Mouse (Mus musculus) liver, embryonic 14.5 days (tissue): Measurements from ENCODE around the gene Asic5. TPM values are rescaled to one million over a fixed set of nuclear protein-coding genes. Genes with fewer than 3 reads are reported as not detected.

Experiments
- ATAC-seq: fragments of 200-750 bp; cut with Nextera tagmentation; 2 replicates; pipeline ENCODE4 v1.8.0; 2017; ENCODE audit warnings: moderate number of reproducible peaks, mild to moderate bottlenecking, moderate library complexity; ENCODE audit not compliant: insufficient read depth
- DNase-seq, 3 experiments: peaks; one replicate each; pipeline ENCODE4 v3.0.0-alpha.2; 2012 to 2013; ENCODE audit warnings: low read depth in 3 of 3, low spot score in 3 of 3
- H3K27ac ChIP-seq: fragments of 300-500 bp; sonication (generic); 2 replicates; pipeline ENCODE4 v1.5.1; 2014; ENCODE audit warnings: moderate library complexity, mild to moderate bottlenecking, control low read depth, inconsistent platforms
- H3K27me3 ChIP-seq: fragments of 300-500 bp; sonication (generic); 2 replicates; pipeline ENCODE4 v1.6.1; 2014; ENCODE audit warnings: mild to moderate bottlenecking, low read length, moderate library complexity; ENCODE audit not compliant: control insufficient read depth, insufficient read depth
- H3K36me3 ChIP-seq: fragments of 300-500 bp; sonication (generic); replicated peaks from 2 replicates; pipeline ENCODE4 v1.6.1; 2014; ENCODE audit warnings: low read depth; ENCODE audit not compliant: control insufficient read depth, insufficient read depth
- H3K4me1 ChIP-seq, 2 experiments: fragments of 200-500 bp in 1 of 2; fragments of 300-500 bp in 1 of 2; sonication (generic) in 1 of 2; replicated peaks; 2 replicates each; pipeline ENCODE4 v1.6.1; 2012 to 2014; ENCODE audit warnings: antibody characterized with exemption in 1 of 2, inconsistent platforms in 1 of 2, low read length in 1 of 2; ENCODE audit not compliant: control insufficient read depth in 2 of 2, insufficient read depth in 2 of 2
- H3K4me2 ChIP-seq: fragments of 300-500 bp; sonication (generic); 2 replicates; pipeline ENCODE4 v1.6.1; 2014; ENCODE audit warnings: low read depth, mild to moderate bottlenecking, control low read depth, moderate library complexity
- H3K4me3 ChIP-seq, 2 experiments: fragments of 200-500 bp in 1 of 2; fragments of 300-500 bp in 1 of 2; sonication (generic) in 1 of 2; 2 replicates each; pipeline ENCODE4 v1.5.1; 2012 to 2014; ENCODE audit warnings: low read depth in 2 of 2, low read length in 2 of 2, mild to moderate bottlenecking in 2 of 2, control low read depth in 1 of 2, inconsistent platforms in 1 of 2, moderate library complexity in 1 of 2; ENCODE audit not compliant: insufficient read depth in 1 of 2
- H3K9ac ChIP-seq: fragments of 300-500 bp; sonication (generic); replicated peaks from 2 replicates; pipeline ENCODE4 v1.6.1; 2014; ENCODE audit warnings: mild to moderate bottlenecking, control low read depth, moderate library complexity
- H3K9me3 ChIP-seq: fragments of 300-500 bp; sonication (generic); 2 replicates; pipeline ENCODE4 v1.6.1; 2016; ENCODE audit warnings: low read length, mixed read lengths; ENCODE audit not compliant: control insufficient read depth
- CTCF ChIP-seq: IDR thresholded peaks from 2 replicates; pipeline ENCODE4 v1.5.1; 2016; ENCODE audit warnings: antibody characterized with exemption, low read depth, control low read depth
- EP300 ChIP-seq: IDR thresholded peaks from 2 replicates; pipeline ENCODE4 v1.6.1; 2016; ENCODE audit warnings: antibody characterized with exemption, low read depth
- WGBS: fragments of 180-500 bp; shearing (Covaris S2); extraction: QIAGEN DNeasy Blood & Tissue Kit; methylation state at CpG from one replicate; pipeline ENCODE4 v1.1.7; 2014; ENCODE audit not compliant: insufficient replicate concordance; 5-methylcytosine and 5-hydroxymethylcytosine counted together
- polyA plus RNA-seq, 2 experiments: library from polyadenylated mRNA; depleted of rRNA in 1 of 2; stranded (reverse) in 1 of 2; unstranded in 1 of 2; fragments of >200 nt; fragmentation: Nextera tagmentation in 1 of 2; extraction: Ambion mirVana in 1 of 2; gene quantifications; 2 replicates each; pipeline versions ENCODE4 v1.2.1 to v1.2.3; 2012 to 2014

The Asic5 gene
- polyA plus RNA-seq, 2 experiments = not detected

- TF ChIP-seq EP300 (no peak), CTCF (no peak)
- ATAC-seq (no peak), DNase-seq (no peak)
Observed at GRCm38 (mm10) chr3:82036262-82037044, 54.4 kb downstream of the Asic5 start.

DNA sequence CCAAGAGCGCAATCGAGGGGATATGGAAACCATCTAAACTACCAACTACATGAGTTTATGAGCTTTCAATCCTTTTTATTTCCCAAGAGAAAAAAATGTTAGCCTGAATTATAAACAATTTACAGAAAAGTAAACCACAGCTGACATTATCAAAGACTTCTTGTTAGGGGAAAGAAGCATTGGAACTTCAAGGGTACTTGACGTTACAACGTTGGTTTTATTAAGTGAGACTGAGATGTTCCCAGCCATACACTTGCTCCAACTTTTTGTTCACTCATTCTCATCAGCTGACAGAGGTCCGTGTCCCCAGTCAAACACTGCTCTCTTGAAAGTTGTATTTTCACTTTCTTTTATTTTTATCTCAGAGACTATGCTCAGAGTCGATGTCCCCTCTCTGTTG, 61.6 kb downstream of the Asic5 start:
- Histone ChIP-seq H3K27me3 (no peaks in the 10 kb centered on the region), H3K4me2 (no peak overlapping the region), H3K9ac (no peak overlapping the region), H3K9me3 (no peaks in the 10 kb centered on the region), H3K36me3 (no peaks in the 10 kb centered on the region), H3K4me1 (no peaks in the 10 kb centered on the region), H3K27ac (no peak overlapping the region), H3K4me3 (no peak overlapping the region)
- TF ChIP-seq EP300 = no peak
- TF ChIP-seq CTCF = no peak
- DNase-seq (no peak), ATAC-seq (no peak)
- WGBS = 70% methylated on average over 6 of the region's 6 CpGs

More at GRCm38 (mm10) chr3:82036262-82037044, 54.4 kb downstream of the Asic5 start:
- WGBS = 65% methylated on average over 2 of the region's 2 CpGs
- no peaks in the 10 kb centered on the region for H3K36me3 ChIP-seq
- H3K9me3 ChIP-seq = no peaks in the 10 kb centered on the region
- H3K4me3 ChIP-seq = no peak overlapping the region
- H3K9ac ChIP-seq = no peak overlapping the region
- no peaks in the 10 kb centered on the region for H3K27me3 ChIP-seq
- H3K4me2 ChIP-seq = no peak overlapping the region
- H3K4me1 ChIP-seq = no peaks in the 10 kb centered on the region
- no peak overlapping the region for H3K27ac ChIP-seq

GRCm38 (mm10) chr3:82044902-82045301, 62.8 kb downstream of the Asic5 start:
- Histone ChIP-seq H3K4me2 (no peak overlapping the region), H3K4me1 (no peaks in the 10 kb centered on the region), H3K9me3 (no peaks in the 10 kb centered on the region), H3K4me3 (no peak overlapping the region), H3K36me3 (no peaks in the 10 kb centered on the region), H3K9ac (no peak overlapping the region), H3K27ac (no peak overlapping the region), H3K27me3 (no peaks in the 10 kb centered on the region)
- no peak for ATAC-seq
- no peak for TF ChIP-seq CTCF
- TF ChIP-seq EP300 = no peak
- 70% methylated on average over 5 of the region's 5 CpGs for WGBS
- DNase-seq = no peak

DNA sequence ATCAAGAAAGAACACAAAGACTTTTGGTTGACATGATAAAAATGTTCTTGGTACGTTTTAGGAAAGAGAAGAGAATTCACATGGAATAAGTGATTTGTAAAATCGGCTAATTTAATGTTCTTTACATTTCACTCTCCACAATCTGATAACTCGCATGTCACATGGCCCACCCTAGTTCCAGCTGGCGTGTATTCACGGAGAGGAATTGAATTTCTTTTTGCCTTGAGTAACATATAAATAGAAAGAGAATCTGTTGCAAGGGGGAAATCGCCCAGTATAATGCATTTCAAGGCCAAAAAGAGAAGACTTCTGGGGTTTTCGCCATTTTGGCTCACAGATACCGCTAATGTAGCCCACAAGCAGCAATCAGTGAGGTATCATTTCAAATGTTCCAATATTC, 64.0 kb downstream of the Asic5 start:
- Histone ChIP-seq H3K27ac (no peak overlapping the region), H3K9ac (no peak overlapping the region), H3K9me3 (no peaks in the 10 kb centered on the region), H3K4me1 (no peaks in the 10 kb centered on the region), H3K36me3 (no peaks in the 10 kb centered on the region), H3K27me3 (no peaks in the 10 kb centered on the region), H3K4me3 (no peak overlapping the region), H3K4me2 (no peak overlapping the region)
- no peak for DNase-seq
- no peak for ATAC-seq
- TF ChIP-seq EP300 (no peak), CTCF (no peak)
- 66% methylated on average over 8 of the region's 8 CpGs for WGBS

DNA sequence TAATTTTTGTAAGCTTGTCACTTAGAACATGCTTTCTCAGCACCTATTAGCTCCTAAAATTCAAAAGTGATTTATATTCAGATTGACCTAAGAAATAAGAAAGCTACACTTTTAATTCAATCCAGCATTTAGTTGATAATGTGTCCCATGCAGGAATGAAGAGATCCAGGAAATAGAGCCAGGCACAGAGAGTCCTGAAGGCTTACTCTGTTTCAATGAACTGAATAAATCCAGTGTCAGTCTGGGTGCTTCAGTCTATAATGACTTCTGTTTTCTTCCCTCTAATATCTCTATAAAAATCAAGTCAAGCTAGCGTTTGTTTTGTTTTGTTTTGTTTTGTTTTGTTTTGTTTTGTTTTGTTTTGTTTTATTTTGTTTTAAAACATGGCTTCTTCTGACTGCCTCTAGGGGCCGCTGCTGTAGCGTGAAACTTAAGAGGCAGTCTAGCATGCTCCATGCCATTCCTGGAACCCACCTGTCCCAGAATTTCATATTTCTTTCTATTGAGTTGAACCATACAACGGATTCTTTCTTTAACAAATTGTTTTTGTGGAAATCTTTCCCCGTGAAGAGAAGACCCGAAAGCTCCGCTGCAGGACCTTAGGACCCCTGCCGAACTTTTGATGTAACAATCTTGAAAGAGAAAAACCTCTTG, 65.1 kb downstream of the Asic5 start:
- H3K36me3 ChIP-seq = no peaks in the 10 kb centered on the region
- DNase-seq (no peak), ATAC-seq (no peak)
- WGBS = 33% methylated on average over 8 of the region's 8 CpGs
- H3K4me1 ChIP-seq = no peaks in the 10 kb centered on the region
- no peak overlapping the region for H3K27ac ChIP-seq
- no peak overlapping the region for H3K9ac ChIP-seq
- no peaks in the 10 kb centered on the region for H3K9me3 ChIP-seq
- H3K27me3 ChIP-seq = no peaks in the 10 kb centered on the region
- TF ChIP-seq CTCF (peak; percentile 47), EP300 (no peak)
- H3K4me2 ChIP-seq = no peak overlapping the region
- H3K4me3 ChIP-seq = no peak overlapping the region
